Mouse (Mus musculus) small intestine, adult 2 months (tissue): ENCODE measurements at regions not wholly inside any gene's neighbourhood (a gene's known extent, or its start where the extent isn't known, plus 50 kb on each side); places are given as distances from the start of the nearest gene placed in this dataset.

Experiments used
- CTCF ChIP-seq: fragments of 200-500 bp; IDR thresholded peaks from 2 replicates; pipeline ENCODE4 v1.5.1; 2012; ENCODE audit warnings: low read depth, mild to moderate bottlenecking, control low read depth, inconsistent platforms, low read length, moderate library complexity, mixed read lengths; ENCODE audit not compliant: insufficient replicate concordance, insufficient read length; ENCODE audit errors: extremely low read depth
- POLR2A ChIP-seq: fragments of 200-500 bp; IDR thresholded peaks from 2 replicates; pipeline ENCODE4 v1.6.1; 2012; ENCODE audit warnings: low read depth, mild to moderate bottlenecking, control low read depth, inconsistent platforms, low read length, moderate library complexity

GRCm38 (mm10) chr11:44142996-44143395 is 242.0 kb upstream of the Adra1b start:
- no peak for TF ChIP-seq CTCF
- no peak for TF ChIP-seq POLR2A
